Mouse (Mus musculus) 416B (cell line): ENCODE results near the gene Fam227b.

Experiments used
- DNase-seq: peaks from one replicate; pipeline ENCODE4 v3.0.0; 2011; ENCODE audit warnings: low read depth

Fam227b gene

DNA sequence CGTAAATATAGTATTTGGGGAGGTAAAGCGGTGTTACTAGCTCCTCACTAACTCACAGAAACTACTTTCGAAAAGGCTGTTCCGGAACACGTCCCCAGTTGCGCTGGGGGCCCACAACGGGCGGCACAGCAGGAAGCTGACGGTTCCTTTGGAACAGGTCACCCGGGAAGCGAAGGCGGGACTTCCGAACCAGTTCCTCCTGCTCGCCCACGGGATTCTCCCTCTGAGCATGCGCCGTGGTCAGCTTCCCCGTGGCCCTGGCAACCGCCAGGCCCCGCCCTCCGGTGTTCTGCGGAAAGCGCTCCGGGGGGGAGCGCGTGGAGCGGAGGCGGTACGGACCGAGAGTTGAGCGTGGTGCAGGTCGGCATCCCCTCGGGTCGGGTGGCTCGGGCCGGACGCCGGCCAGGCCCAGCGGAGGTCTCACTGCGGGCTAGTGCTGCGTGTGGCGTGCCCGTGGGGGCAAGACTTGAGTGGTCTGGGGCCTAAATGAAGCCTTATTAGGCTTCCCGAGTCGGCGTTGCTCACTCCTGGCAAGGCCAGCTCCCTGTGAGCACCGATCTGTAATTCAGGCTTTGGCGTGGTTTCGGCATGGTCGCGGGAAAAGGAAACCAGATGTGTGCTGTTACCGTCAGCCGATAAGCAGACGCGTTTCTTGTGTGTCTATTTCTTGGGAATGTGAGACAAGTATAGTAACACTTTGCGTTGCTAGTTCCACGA, at the start of gene Fam227b, which contains the start of gene Dtwd1:
Gene Fam227b (minus strand): TSS at position 150 of the 717 bp plus-strand sequence.
Gene Dtwd1 (plus strand): TSS at position 287 of the 717 bp plus-strand sequence.
- DNase-seq, result peak; percentile 97

DNA sequence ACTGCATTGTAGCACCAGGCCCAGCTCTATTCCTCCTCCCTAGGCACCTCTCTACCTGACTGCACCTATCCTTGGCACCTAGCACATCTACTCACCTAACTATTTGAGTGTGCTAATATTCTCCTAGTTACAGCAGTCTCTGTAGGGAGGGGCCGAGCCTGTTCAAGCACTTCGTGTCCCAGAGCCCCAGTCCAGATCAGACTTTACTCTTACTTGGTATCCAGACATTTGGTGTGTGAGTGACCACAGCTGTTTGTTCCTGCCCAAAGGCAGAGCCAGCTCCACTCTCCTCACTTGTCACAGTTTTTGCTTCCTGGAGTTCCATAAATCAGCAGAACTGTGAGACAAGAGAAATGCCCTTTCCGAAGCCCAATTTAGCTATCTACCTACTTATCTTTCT, 47.2 kb upstream of the Fam227b start:
- no peak for DNase-seq

DNA sequence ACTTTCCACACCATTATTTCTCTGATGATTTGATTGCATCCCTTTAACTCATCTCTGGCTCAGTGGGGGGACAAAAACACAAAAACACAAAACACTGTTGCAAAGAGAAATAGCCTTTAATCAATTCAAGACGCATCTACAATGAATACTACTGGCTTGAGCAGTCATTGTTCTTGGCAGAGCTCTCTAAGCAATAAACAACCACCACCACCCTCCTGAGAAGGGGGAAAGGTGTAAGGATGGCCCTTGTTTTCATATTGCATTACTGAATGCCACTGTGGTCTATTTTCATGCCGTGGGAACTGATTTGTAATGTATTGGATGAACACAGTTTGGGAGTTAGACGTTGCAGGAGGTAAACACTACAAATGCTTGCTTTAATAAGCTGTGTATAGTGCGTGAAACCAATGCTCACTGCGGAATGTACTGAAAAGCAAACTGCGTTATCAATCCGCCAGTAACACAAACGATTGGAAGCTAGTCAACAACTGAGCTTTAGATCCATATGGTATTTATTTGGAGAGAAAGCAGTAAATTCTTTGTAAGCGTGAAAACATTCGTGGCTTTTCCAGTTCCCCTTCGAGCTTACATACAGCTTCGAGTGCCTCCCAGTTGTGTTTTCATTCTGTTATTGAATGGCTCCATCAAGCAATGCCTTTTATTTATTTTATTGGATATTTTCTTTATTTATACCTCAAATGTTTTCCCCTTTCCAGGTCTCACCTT, 44.0 kb upstream of the Fam227b start:
- no peak for DNase-seq

DNA sequence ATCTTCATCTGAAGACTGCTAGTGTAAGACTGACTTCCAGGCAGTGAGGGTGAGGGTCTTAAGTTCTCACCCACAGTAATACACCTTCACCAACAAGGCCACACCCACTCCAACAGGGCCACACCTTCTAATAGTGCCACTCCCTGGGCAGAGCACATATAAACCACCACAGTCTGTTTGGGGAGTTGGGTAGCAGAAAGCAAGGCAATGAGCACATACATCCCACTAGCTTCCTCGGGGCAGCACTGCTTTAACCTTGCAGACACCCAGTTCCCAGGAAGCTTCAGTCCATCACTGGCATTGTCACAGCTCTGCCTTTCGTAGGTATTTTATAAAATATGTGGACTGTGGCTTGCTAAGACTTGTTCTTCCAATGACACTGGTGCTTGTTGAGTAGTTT, 40.3 kb upstream of the Fam227b start:
- DNase-seq, result no peak

DNA sequence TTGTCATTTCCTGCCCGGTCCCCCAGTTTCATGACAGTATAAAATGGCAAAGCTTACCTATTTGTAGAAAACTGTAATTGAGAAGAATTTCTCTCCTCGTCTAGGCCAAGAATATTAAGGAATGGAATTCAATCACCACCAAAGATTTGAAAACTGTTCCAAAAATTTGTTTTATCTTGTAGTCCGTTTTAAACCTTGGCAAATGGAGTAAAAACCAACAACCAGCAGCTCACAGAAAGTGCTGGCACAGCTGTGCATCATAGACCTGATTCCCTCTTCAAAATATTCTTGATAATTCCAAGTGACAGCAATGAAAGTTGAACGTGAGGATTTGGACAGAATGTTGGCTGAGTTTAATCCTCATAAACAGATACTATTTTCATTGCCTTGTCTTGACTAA, 39.5 kb upstream of the Fam227b start:
- DNase-seq, result no peak

DNA sequence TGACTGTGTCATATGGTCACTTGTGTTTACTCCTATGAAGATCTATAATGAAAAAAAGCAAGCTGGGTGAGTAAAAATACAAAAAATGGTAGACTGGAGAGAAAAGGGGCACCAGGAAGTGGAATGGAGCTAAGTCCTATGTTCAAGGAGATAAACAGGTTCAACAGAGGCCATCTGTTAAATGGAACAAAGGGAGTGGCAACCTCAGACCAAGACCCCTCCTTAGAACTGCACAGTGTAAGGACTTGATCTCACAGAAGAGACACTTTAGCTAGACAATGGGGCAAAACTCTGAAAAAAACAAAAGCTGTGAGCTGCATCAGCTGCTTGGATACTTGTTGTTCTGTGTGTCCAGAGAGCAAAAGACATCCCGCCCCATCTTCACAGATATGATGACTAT, 19.6 kb upstream of the Fam227b start:
- no peak for DNase-seq

DNA sequence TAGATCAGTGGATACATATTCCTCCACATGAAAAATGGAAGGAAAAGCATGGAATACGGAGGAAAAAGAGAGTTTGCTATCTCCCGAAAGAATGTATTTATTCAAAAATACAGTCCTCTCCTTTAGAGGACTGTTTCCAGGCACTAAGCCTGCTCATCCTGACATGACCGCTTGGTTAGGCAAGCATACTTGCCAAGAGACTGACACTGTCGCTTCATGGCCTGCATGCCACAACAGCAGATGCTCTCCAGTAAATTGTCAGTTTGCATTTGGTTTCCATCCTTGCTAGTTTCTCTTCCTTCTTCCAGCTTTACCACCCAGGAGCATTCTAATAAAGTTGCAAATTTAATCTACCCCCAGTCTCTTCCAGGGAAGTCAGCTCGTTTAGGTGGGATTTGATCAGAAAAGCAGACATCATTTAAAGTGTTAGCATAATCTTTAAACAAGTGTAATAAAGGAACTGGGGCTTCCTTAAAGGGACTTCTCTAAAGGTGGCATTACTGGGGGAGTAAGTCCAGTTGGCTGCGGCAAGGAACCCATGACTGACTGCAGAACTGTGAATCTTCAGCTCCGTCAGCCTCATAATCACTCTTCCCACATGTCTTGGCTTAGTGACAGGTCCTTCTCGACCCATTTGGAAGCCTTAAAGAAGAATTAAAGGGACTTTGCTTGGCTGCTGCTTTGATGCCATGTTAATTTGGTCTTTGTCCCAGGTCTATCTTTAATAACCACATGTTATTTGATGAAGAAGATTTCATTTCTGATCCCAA, 15.2 kb upstream of the Fam227b start:
- no peak for DNase-seq

DNA sequence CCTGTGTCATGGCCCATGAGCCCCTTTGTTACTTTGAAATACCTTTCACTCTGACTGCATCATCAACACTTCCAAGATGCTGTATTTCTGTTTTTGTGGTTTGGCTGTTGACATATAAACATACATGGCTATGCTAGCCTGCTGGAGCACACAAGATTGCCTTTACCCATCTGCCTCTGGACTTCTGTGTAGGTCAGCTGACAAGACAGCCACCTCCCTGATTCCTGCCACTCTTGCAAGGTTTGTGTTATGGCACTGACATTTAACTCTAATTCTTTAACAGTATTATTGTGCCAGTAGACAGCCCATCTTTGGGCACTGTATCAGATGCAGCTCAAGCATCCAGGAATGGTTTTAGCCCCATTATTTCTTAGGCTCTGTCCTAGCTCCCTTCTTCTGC, 14.5 kb upstream of the Fam227b start:
- DNase-seq, result no peak

DNA sequence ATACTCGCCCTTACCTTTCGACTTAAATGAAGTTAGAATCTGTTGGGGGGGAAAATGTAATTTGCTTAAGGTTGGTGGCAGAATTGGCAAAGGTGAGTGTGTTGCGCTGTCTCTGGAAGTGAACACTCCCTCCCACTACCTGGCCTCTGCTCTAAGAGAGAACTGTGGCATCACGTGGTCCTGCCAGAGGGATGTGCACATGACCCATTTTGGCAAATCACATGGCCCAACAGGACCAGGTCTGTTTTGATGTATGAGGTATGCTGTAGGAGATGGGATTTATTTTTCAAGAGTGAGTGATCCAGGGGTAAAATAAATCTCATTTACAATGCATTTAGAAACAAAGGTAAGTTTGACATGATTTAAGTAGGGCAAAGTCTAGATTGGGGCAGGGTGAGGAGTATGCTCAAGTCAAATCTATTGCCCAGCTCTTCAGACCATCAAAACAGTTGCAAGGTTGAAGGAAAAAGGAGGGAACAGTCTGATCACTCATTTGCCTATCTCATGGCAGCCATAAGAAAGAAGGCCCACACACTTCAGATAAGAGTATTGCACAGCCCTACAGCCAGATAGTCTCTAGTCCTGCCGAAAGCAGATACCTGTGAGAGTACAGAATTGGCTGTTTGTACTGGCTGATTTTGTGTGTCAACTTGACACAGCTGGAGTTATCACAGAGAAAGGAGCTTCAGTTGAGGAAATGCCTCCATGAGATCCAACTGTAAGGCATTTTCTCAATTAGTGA, 13.6 kb upstream of the Fam227b start:
- no peak for DNase-seq

DNA sequence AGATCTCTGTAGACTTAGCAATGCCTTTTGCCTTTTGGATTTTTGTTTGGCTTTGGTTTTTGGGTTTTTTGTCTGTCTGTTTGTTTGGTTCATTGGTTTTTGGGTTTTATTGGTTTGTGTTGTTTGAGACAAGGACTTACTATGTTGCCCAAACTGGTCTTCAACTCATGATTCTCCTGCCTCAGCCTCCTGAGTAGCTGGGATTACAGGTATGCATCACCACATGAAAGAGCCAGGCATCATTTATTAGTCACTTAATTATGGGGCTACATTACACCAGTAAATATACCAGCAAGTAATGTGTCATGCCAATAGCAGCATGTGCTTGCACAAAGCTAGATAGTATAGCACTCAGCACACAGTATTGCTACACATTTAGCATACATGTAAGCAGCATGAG, 4.1 kb downstream of the Fam227b start:
- DNase-seq, result peak; percentile 89

DNA sequence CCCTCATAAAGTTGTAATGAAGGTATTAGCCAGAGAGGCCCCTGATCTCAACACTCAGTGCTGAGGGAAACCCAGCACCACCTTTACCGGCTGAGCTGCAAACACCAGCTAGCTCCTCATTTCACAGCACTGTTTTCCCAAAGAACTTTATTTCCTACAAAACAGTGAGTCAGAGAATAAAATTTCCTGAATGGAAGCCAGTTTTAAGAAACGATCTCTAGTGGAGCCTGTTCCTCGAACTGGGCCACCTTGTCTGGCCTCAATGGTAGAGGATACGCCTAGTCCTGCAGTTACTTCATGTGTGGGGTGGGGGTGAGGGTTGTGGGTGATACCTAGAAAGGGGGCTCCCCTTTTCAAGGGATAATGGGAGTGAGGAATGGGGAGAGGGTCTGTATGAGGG, 57.2 kb downstream of the Fam227b start:
- DNase-seq, result no peak

DNA sequence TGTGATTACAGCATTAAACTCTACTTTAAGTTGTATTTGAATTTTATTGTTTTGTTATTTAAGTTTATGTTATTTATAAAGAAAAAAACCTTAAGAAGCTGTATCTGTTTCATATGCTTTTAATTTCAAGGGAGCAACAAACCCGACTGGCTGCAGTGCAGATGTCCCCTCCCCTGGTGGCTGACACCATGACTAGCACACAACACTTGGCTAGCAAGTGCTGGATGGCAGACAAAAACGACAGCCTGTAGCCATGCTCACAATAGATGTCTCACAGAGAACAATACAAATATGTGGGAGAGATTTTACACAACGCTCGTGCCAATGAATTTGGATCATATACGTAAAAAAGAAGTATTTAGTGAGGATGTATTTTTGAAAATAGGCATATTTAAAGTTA, 61.4 kb downstream of the Fam227b start:
- no peak for DNase-seq

DNA sequence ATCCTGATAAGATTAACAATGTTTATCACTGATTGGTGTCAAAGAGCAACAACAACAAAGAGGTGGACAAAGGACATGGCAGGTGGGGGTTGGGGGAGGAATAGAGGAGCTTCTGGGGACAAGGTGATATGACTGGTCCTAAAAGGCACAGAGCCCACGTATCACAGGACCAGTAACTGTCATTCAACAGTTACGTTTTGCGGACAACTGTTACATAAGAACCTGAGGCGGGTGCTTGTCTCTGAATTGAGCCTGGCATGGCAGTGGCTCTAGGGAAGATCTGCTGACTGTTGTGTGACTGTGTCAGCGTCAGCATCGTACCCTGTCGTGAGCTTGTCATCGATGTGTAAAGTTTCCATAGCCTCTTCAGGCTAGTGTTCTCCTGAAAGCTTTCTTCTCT, 65.6 kb downstream of the Fam227b start:
- DNase-seq, result no peak

DNA sequence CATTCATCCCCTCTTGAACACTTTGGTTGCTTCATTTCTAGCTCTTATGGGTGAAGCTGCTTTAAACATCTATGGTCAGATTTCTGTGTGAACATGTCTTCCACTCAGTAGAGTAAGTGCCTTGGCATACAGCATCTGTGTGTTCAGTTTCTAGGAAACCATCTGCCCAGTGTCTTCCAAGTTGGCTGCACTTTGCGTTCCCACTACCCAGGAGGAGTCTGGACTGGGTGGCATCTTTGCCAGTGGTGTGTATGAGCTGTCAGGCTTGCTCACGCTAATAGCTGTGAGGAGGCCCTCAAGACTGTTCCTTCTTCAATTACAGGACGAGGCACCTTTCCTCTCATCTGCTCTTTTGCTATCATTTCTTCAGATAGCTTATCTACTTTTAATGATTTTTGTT, 67.5 kb downstream of the Fam227b start:
- no peak for DNase-seq

DNA sequence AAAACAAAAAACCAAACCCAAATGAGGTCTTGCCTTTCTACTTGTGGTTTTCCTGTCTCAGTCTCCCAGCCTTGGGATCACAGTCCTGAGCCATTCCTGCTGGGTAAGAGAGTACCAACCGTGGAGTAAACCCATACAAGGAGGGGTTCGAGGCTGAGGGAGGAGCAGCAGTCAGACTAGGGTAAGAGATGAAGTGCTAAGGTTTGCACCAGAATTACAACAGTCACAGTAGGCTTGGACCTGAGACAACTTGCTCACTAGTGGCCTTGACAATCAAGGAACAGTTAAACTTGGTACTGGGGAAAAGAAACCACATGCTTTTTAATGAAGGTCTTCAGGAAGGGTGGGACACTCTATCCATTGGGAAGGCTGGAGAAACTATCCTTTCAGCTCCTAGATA, 72.7 kb downstream of the Fam227b start:
- no peak for DNase-seq

DNA sequence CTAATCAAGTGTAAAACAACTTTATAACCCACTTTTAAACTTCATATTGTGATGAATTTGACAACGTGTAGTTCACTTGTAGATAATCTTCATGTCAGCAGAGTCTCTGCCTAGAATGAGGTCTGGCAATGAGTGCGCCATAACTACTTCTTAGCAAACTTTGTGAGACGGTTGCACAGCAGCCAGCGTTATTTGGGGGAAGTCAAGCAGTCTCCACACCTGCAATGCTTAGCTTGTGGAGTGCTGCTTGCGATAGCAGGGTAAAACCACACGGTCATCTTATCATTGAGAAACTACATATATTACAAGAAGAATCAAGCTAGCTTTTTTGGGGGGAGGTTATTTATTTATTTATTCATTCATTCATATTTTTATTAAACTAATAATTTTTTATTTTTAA, 75.3 kb downstream of the Fam227b start:
- no peak for DNase-seq

DNA sequence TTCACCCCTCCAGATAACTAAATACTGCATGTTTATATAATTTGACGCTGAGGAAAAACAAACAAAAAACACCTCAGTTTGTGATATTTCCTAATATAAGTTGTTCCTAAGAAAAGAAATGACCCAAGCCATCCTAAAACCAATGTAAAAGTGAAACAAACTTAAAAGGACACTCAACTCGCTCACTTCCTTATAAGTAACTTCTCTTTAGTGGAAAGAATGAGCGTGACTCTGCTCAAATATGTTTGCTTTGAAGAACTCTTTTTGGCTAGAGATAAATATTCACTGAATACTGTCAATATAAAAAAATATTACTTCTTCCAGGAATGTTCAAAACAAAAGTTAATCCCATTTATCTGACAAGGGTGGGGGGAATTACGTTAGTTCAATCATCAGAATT, 78.1 kb downstream of the Fam227b start:
- DNase-seq, result peak; percentile 23

DNA sequence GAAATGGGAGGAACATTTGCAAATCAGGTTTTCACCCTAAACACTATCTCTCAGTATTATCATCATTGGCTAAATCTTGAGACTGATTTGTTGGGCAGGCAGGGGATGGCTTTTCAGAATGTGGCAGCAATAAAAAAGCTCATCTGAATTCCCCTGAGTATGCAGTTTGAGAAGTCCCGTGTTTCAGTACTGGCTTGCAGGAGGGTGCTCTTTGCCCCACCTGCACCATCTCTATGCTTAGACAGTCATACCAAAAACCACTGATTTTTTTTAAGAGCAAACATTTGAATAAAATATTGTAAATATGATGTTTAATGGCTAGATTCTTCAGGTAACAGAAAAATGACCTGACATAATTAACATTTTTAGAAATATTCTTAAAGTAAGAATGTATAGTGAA, 82.1 kb downstream of the Fam227b start:
- no peak for DNase-seq

DNA sequence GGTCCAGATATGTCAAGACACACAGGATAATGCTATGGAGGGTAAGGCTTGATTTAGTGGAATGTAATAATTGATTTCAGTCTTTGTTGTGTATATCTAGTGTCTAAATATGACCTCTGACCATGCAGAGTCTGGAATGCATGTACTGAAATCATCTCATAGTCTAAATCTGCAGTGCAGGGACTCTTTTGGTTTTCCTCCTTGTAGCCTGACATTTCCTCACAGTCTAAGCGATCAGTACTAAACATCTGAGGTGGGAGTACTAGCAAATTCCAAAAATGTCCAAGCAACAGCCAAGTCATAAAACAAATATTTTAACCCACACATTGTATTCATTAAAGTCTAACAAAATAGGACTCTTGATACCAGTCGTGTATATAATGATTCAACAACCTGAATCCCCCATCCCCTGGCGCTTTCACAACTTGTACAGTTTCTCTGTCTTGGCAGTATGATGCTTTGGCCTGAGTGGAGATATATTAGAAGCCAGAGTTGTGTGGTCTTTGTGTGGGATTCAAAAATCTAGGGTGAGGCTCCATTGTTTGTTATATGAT, 86.4 kb downstream of the Fam227b start:
- DNase-seq, result no peak

DNA sequence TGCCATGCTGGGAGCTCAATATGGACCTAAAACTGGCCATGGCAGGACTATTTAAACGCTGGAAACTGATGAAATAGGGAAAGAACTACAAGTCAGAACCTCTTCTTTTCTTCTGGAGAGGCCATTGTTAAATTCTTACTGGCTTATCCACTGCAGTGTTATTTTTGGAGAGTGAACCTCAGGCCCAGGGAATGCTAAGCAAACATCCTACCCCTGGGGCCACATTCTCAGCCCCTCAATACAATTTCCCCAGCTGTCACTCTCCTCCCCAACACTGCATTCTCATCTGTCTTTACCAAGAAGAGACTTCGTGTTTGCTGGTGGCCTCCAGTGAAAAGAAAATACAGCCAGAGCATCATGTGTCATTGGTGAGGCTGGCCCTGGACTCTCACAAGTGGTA, 87.0 kb downstream of the Fam227b start:
- no peak for DNase-seq

DNA sequence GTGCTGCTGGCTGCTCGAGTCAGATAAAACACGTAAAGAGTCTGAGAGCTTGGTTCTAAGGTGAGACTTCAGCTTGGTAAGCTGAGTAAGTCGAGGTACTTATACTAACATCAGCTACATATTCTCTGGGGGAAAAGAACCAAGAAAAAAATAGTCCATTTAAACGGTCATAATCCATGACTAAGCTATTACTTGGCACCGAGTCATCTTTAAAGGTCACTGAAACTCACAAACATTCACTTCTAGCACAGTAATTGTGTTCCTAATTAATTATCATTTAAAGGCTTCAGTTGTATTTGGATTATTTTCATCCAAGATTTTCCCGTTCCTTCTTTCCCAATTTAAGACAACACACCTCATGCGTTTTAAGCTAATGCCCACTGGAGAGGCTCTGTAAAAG, 88.9 kb downstream of the Fam227b start:
- DNase-seq, result peak; percentile 7
